Mouse (Mus musculus) forebrain, embryonic 14.5 days (tissue): ENCODE measurements around the gene Csrnp2. TPM values are rescaled to one million over a fixed set of nuclear protein-coding genes. Genes with fewer than 3 reads are reported as not detected.
"Not testable (repeated sequence)": the region's sequence is repeated elsewhere in the genome, so short reads cannot be mapped to it uniquely, and the experiment has no call there.

Experiments used
- ATAC-seq: fragments of 200-750 bp; cut with Nextera tagmentation; 2 replicates; pipeline ENCODE4 v1.8.0; 2017; ENCODE audit warnings: mild to moderate bottlenecking, moderate library complexity
- DNase-seq: peaks from one replicate; pipeline ENCODE4 v3.0.0-alpha.2; 2015; ENCODE audit warnings: low spot score
- H3K27ac ChIP-seq: fragments of 300-500 bp; sonication (generic); 2 replicates; pipeline ENCODE4 v1.5.1; 2014; ENCODE audit warnings: low read depth, mild to moderate bottlenecking, control low read depth, low read length, moderate library complexity
- H3K27me3 ChIP-seq: fragments of 300-500 bp; sonication (generic); replicated peaks from 2 replicates; pipeline ENCODE4 v1.6.1; 2014; ENCODE audit warnings: low read length, control low read depth, mixed read lengths; ENCODE audit not compliant: control insufficient read depth, insufficient read depth
- H3K36me3 ChIP-seq: fragments of 300-500 bp; sonication (generic); 2 replicates; pipeline ENCODE4 v1.6.1; 2014; ENCODE audit warnings: low read length, control low read depth; ENCODE audit not compliant: control insufficient read depth, insufficient read depth
- H3K4me1 ChIP-seq: fragments of 300-500 bp; sonication (generic); 2 replicates; pipeline ENCODE4 v1.6.1; 2014; ENCODE audit warnings: antibody characterized with exemption, low read length, control low read depth; ENCODE audit not compliant: control insufficient read depth, insufficient read depth
- H3K4me2 ChIP-seq: fragments of 300-500 bp; sonication (generic); 2 replicates; pipeline ENCODE4 v1.6.1; 2014; ENCODE audit warnings: mild to moderate bottlenecking, control low read depth, low read length
- H3K4me3 ChIP-seq: fragments of 300-500 bp; sonication (generic); 2 replicates; pipeline ENCODE4 v1.5.1; 2014; ENCODE audit warnings: low read depth, low read length, control low read depth
- H3K9ac ChIP-seq: fragments of 300-500 bp; sonication (generic); 2 replicates; pipeline ENCODE4 v1.6.1; 2014; ENCODE audit warnings: mild to moderate bottlenecking, low read length, control low read depth, moderate library complexity
- H3K9me3 ChIP-seq: fragments of 300-500 bp; sonication (generic); replicated peaks from 2 replicates; pipeline ENCODE4 v1.6.1; 2016; ENCODE audit warnings: low read length, control low read depth, mixed read lengths; ENCODE audit not compliant: control insufficient read depth
- WGBS: fragments of 180-500 bp; shearing (Covaris S2); extraction: QIAGEN DNeasy Blood & Tissue Kit; methylation state at CpG from one replicate; pipeline ENCODE4 v1.1.7; 2014; 5-methylcytosine and 5-hydroxymethylcytosine counted together
- polyA plus RNA-seq: library from polyadenylated mRNA; unstranded; fragments of >200 nt; fragmentation: Nextera tagmentation; extraction: Ambion mirVana; gene quantifications from 2 replicates; pipeline ENCODE4 v1.2.1, GENCODE M21; 2014

The Csrnp2 gene
- polyA plus RNA-seq, 1 experiment from 2014 or later, result 37.1 TPM

- H3K4me2 ChIP-seq, result no peak overlapping the region
- H3K27ac ChIP-seq, result no peak overlapping the region
- no peak overlapping the region for H3K9ac ChIP-seq
- H3K9me3 ChIP-seq, result no peaks in the 10 kb centered on the region
- no peak overlapping the region for H3K4me3 ChIP-seq
- peaks cover 63% of the 10 kb centered on the region for H3K36me3 ChIP-seq
- H3K27me3 ChIP-seq, result no peaks in the 10 kb centered on the region
- WGBS, result 96% methylated on average over 14 of the region's 14 CpGs
- H3K4me1 ChIP-seq, result no peaks in the 10 kb centered on the region
- DNase-seq (no peak), ATAC-seq (no peak)
Measured at GRCm38 (mm10) chr15:100520306-100520705, 25.0 kb upstream of the Csrnp2 start.

DNA sequence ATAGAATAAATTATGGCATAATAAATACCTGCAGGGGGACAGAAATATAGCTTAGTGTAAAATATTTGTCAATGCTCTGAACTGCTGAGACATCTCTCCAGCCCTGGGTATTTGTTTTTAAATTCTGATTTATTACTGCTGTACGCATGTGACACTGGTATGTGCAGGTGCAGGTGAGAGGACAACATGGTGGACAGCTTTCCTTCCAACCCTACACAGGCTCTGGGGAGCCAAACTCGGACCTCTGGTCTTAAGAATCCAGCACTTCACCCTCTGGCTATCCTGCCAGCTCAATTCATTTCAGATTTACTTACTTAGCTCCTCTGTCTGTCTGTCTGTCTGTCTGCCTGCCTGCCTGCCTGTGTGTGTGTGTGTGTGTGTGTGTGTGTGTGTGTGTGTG is 19.8 kb upstream of the Csrnp2 start:
- no peak overlapping the region for H3K4me3 ChIP-seq
- ATAC-seq (no peak), DNase-seq (no peak)
- H3K36me3 ChIP-seq, result peaks cover 68% of the 10 kb centered on the region
- H3K9me3 ChIP-seq, result no peaks in the 10 kb centered on the region
- no peak overlapping the region for H3K4me2 ChIP-seq
- no peak overlapping the region for H3K27ac ChIP-seq
- H3K27me3 ChIP-seq, result no peaks in the 10 kb centered on the region
- WGBS, result 91% methylated on average over 2 of the region's 2 CpGs
- H3K4me1 ChIP-seq, result no peaks in the 10 kb centered on the region
- no peak overlapping the region for H3K9ac ChIP-seq

DNA sequence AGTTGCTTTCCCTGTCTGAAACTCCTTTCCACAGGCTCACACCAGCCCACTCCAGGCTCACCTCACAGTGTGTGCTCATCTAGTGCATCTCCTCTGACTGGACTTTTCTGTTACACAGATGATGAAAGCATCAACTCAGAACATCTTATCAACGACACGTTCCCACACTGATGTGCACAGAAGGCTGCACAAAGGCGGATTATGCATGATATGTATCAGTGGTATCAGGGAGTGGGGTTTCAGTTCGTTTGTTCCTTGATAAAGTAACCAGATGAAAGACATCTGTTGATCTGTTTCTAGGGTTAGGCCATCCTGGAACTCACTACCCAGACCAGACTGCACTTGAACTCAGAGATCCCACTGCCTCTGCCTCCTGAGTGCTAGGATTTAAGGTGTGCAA is 18.1 kb upstream of the Csrnp2 start:
- Histone ChIP-seq H3K27me3 (no peaks in the 10 kb centered on the region), H3K9me3 (no peaks in the 10 kb centered on the region), H3K27ac (no peak overlapping the region), H3K4me3 (no peak overlapping the region), H3K9ac (no peak overlapping the region), H3K36me3 (peaks cover 66% of the 10 kb centered on the region), H3K4me2 (no peak overlapping the region), H3K4me1 (no peaks in the 10 kb centered on the region)
- DNase-seq, result no peak
- WGBS, result 93% methylated on average over 4 of the region's 4 CpGs
- no peak for ATAC-seq

GRCm38 (mm10) chr15:100510072-100510471 is 14.8 kb upstream of the Csrnp2 start:
- 97% methylated on average over 11 of the region's 11 CpGs for WGBS
- Histone ChIP-seq H3K27ac (no peak overlapping the region), H3K9me3 (no peaks in the 10 kb centered on the region), H3K9ac (no peak overlapping the region), H3K4me1 (no peaks in the 10 kb centered on the region), H3K4me3 (no peak overlapping the region), H3K27me3 (no peaks in the 10 kb centered on the region), H3K4me2 (no peak overlapping the region), H3K36me3 (peaks cover 82% of the 10 kb centered on the region)
- ATAC-seq (no peak), DNase-seq (no peak)

DNA sequence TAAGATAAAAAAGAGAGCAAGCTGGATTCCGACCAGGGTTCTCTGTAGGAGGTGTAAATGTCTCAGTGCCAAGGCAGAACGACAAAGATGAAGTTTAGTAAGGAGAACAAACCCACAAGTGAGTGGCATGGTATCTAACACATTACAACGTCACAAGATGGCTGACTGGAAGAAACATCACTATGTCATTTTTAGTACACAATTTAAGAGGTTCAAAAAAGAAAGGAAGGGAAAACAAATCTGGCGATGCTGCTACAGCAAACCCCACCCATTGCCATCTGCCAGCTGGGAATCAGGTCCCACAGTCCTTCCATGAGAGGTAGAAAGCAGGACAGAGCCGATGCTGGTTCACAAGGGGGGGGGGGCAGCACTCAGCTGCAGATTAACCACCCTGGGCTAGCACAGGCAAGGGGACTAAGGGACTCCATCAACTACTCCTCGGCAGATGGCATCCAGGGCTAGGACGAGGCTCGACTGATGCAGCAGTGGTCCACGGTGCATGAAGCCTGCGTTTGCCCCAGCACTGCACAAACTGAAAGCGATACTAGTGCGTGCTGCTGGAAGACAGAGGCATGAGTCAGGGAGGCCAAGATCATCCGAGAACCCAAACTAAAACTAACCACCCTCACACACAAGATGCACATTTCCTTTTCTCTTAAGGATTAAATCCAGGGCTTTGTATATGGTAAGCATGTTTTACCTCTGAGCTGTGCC is 13.3 kb upstream of the Csrnp2 start:
- ATAC-seq, result no peak
- Histone ChIP-seq H3K9ac (no peak overlapping the region), H3K4me3 (no peak overlapping the region), H3K27ac (no peak overlapping the region), H3K9me3 (no peaks in the 10 kb centered on the region), H3K4me2 (no peak overlapping the region), H3K36me3 (peaks cover 82% of the 10 kb centered on the region), H3K27me3 (no peaks in the 10 kb centered on the region), H3K4me1 (no peaks in the 10 kb centered on the region)
- 85% methylated on average over 13 of the region's 13 CpGs for WGBS
- no peak for DNase-seq

DNA sequence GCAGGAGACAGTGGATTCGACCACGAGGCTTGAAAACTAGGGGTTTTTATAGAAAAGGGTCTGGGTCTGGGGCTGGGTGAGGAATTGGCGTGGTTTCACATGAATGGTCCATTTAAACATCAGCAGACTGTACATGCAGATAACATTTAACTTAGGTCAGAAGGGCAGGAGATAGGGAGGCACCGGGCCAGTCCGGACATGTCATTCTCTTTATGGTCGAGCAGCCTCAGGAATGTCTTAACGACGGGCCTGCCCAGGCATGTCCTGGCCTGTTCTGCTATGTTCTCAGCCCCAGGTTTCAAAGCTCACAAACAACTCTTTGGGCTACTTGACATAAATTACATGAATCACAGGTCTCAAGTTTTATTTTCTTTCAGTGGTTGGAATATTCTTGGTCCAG is 4.2 kb upstream of the Csrnp2 start:
- H3K4me2 ChIP-seq, ATAC-seq, DNase-seq, H3K9ac ChIP-seq, H3K4me1 ChIP-seq, H3K27ac ChIP-seq, H3K4me3 ChIP-seq, H3K9me3 ChIP-seq, H3K27me3 ChIP-seq: not testable (repeated sequence)
- H3K36me3 ChIP-seq, result peaks cover 13% of the 10 kb centered on the region
- 89% methylated on average over 8 of the region's 8 CpGs for WGBS

- DNase-seq (peak; percentile 76), ATAC-seq (peak; percentile 89)
- Histone ChIP-seq H3K9me3 (no peaks in the 10 kb centered on the region), H3K9ac (peak overlapping the region; percentile 96), H3K36me3 (peaks cover 1% of the 10 kb centered on the region; the same call in 1 of the 2 replicates), H3K4me1 (peaks cover 21% of the 10 kb centered on the region), H3K27me3 (no peaks in the 10 kb centered on the region), H3K4me3 (peak overlapping the region; percentile 82), H3K4me2 (peak overlapping the region; percentile 53), H3K27ac (peak overlapping the region; percentile 97)
- under 1% methylated on average over 29 of the region's 29 CpGs for WGBS
Measured at GRCm38 (mm10) chr15:100494647-100495046, 641 bp downstream of the Csrnp2 start.

DNA sequence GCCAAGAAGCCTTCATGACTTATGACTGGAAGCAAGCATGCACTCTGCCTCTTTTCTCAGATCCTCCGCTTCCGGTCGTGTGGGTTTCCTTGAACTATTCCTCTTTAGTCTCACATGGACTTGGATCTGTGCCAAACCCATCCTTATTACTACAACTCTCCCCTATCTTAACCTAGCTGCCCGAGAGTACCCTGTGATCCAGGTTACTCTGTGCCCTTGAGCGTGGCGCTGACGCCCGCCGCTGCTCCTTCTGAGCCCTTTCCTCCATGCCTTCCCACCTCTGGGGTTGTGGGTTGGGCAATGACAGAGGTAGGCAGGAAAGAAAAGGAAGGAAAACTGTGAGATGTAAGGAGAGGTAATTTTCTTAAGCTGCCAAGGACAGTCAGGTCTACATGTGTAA is 3.3 kb downstream of the Csrnp2 start:
- Histone ChIP-seq H3K27me3 (no peaks in the 10 kb centered on the region), H3K4me3 (no peak overlapping the region), H3K4me2 (peak overlapping the region; percentile 26), H3K9ac (no peak overlapping the region), H3K9me3 (no peaks in the 10 kb centered on the region), H3K36me3 (peaks cover 27% of the 10 kb centered on the region), H3K4me1 (peaks cover 21% of the 10 kb centered on the region), H3K27ac (no peak overlapping the region)
- DNase-seq, result peak; percentile 33
- WGBS, result 65% methylated on average over 9 of the region's 9 CpGs
- ATAC-seq, result no peak

GRCm38 (mm10) chr15:100489263-100489662 is 6.0 kb downstream of the Csrnp2 start:
- no peak for DNase-seq
- H3K9me3 ChIP-seq, result no peaks in the 10 kb centered on the region
- H3K27ac ChIP-seq, result no peak overlapping the region
- H3K4me1 ChIP-seq, result peaks cover 21% of the 10 kb centered on the region
- no peak overlapping the region for H3K4me2 ChIP-seq
- WGBS, result 90% methylated on average over 15 of the region's 15 CpGs
- H3K27me3 ChIP-seq, result no peaks in the 10 kb centered on the region
- no peak overlapping the region for H3K9ac ChIP-seq
- H3K36me3 ChIP-seq, result peaks cover 54% of the 10 kb centered on the region
- H3K4me3 ChIP-seq, result no peak overlapping the region
- ATAC-seq, result no peak
